Mouse (Mus musculus) brain, embryonic 14.5 days (tissue): ENCODE measurements around the gene Sulf2.

Experiments used
- CTCF ChIP-seq: fragments of 200-500 bp; IDR thresholded peaks from 2 replicates; pipeline ENCODE4 v1.5.1; 2012; ENCODE audit warnings: inconsistent platforms, mild to moderate bottlenecking, moderate library complexity, borderline replicate concordance; ENCODE audit not compliant: insufficient read depth, insufficient read length; ENCODE audit errors: extremely low read depth
- POLR2A ChIP-seq: fragments of 200-500 bp; IDR thresholded peaks from 2 replicates; pipeline ENCODE4 v1.6.1; 2012; ENCODE audit warnings: mild to moderate bottlenecking, inconsistent platforms, borderline replicate concordance; ENCODE audit not compliant: poor library complexity, insufficient read depth, insufficient read length, severe bottlenecking; ENCODE audit errors: extremely low read depth

DNA sequence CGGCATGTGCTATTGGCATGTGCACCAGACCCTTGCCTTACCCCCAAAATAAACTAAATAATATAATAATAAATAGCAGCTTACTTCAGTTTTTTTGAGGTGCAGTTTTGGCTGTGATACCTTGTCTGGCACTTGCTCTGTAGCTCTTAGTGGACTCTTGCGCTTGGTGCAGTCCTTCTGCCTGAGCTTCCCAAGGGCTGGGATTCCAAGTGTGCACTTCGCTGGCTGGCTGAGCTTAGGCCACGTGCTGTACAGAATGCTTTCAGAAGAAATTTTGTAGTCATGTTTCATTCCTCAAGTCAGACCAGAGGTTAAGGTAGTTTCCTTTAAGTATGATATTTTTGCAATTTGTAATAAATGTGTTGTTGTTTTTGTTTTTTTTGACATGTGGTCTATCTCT, 115.8 kb downstream of the Sulf2 start:
- TF ChIP-seq CTCF (no peak), POLR2A (no peak)
